Mouse (Mus musculus): ENCODE measurements at regions not wholly inside any gene's neighbourhood (a gene's known extent, or its start where the extent isn't known, plus 50 kb on each side); places are given as distances from the start of the nearest gene placed in this dataset.

- intact Hi-C loops (cut with DNase I): no loop called here
- no peak for DNase-seq
Measured at GRCm38 (mm10) chr1:61164271-61164670, 186.5 kb downstream of the Icos start.

- intact Hi-C loops (cut with DNase I): no loop called here
Measured at GRCm38 (mm10) chr1:61171941-61172340, 194.2 kb downstream of the Icos start.

GRCm38 (mm10) chr1:61172946-61173345 lies 195.2 kb downstream of the Icos start:
- intact Hi-C loops (cut with DNase I): no loop called here
- no peak for DNase-seq

More at GRCm38 (mm10) chr1:61171941-61172340, 194.2 kb downstream of the Icos start:
- no peak for DNase-seq

- intact Hi-C loops (cut with DNase I): loop anchor here (5.0 kb wide), 2 partner anchors 33 to 1602 kb away; no protein-coding TSS in a partner anchor
- DNase-seq: no peak
Measured at GRCm38 (mm10) chr1:61175239-61175638, 197.5 kb downstream of the Icos start.

- intact Hi-C loops (cut with DNase I): loop anchor here (5.0 kb wide), 2 partner anchors 37 to 1598 kb away; no protein-coding TSS in a partner anchor
- DNase-seq: no peak
Measured at GRCm38 (mm10) chr1:61179461-61179860, 201.7 kb downstream of the Icos start.

- DNase-seq: peak; percentile 93 to 97
- intact Hi-C loops (cut with DNase I): loop anchor here (2.0 to 10.0 kb wide), 7 partner anchors 96 to 1781 kb away; partner anchors contain the start of gene Nrp2
Measured at GRCm38 (mm10) chr1:61181099-61181821, 203.5 kb downstream of the Icos start.

- peak in 1 of 2 experiments; percentile 11 for DNase-seq
- intact Hi-C loops (cut with DNase I): loop anchor here (10.0 kb wide), 1 partner anchor 1517 kb away; the partner anchor contains the start of gene Nrp2
Measured at GRCm38 (mm10) chr1:61187381-61188100, 209.8 kb downstream of the Icos start.

- DNase-seq: no peak
- intact Hi-C loops (cut with DNase I): no loop called here
Measured at GRCm38 (mm10) chr1:61190921-61191320, 213.2 kb downstream of the Icos start.

- no peak for DNase-seq
- intact Hi-C loops (cut with DNase I): no loop called here
Measured at GRCm38 (mm10) chr1:61198549-61199062, 220.9 kb downstream of the Icos start.

GRCm38 (mm10) chr1:61201006-61201405 lies 223.3 kb downstream of the Icos start:
- intact Hi-C loops (cut with DNase I): no loop called here
- DNase-seq: no peak

GRCm38 (mm10) chr1:61202079-61202478 lies 224.4 kb downstream of the Icos start:
- no peak for DNase-seq
- intact Hi-C loops (cut with DNase I): no loop called here

- DNase-seq: peak; percentile 36 to 47
- intact Hi-C loops (cut with DNase I): no loop called here
Measured at GRCm38 (mm10) chr1:61203170-61203569, 225.4 kb downstream of the Icos start.

- DNase-seq: no peak
- intact Hi-C loops (cut with DNase I): no loop called here
Measured at GRCm38 (mm10) chr1:61203612-61204011, 225.9 kb downstream of the Icos start.

GRCm38 (mm10) chr1:61205137-61205536 lies 227.4 kb downstream of the Icos start:
- intact Hi-C loops (cut with DNase I): loop anchor here (5.0 kb wide), 1 partner anchor 92 kb away; no protein-coding TSS in a partner anchor
- DNase-seq: no peak

GRCm38 (mm10) chr1:61206861-61207380 lies 229.2 kb downstream of the Icos start:
- intact Hi-C loops (cut with DNase I): loop anchor here (5.0 kb wide), 1 partner anchor 90 kb away; no protein-coding TSS in a partner anchor

GRCm38 (mm10) chr1:61208386-61208785 lies 230.7 kb downstream of the Icos start:
- intact Hi-C loops (cut with DNase I): loop anchor here (5.0 kb wide), 1 partner anchor 89 kb away; no protein-coding TSS in a partner anchor
- no peak for DNase-seq

More at GRCm38 (mm10) chr1:61206861-61207380, 229.2 kb downstream of the Icos start:
- DNase-seq: no peak

GRCm38 (mm10) chr1:61221131-61221530 lies 243.4 kb downstream of the Icos start:
- intact Hi-C loops (cut with DNase I): no loop called here
- no peak for DNase-seq

GRCm38 (mm10) chr1:61228942-61229341 lies 251.2 kb downstream of the Icos start:
- no peak for DNase-seq
- intact Hi-C loops (cut with DNase I): no loop called here

GRCm38 (mm10) chr1:61233001-61233400 lies 255.3 kb downstream of the Icos start:
- intact Hi-C loops (cut with DNase I): no loop called here
- no peak for DNase-seq

GRCm38 (mm10) chr1:61233476-61234297 lies 256.0 kb downstream of the Icos start:
- intact Hi-C loops (cut with DNase I): no loop called here
- DNase-seq: no peak

All from heart, postnatal 14 days (tissue).